Mouse (Mus musculus) hematopoietic stem cell, adult 5-6 weeks (primary cell): ENCODE results near the gene Il17a. TPM values are rescaled to one million over a fixed set of nuclear protein-coding genes. Genes with fewer than 3 reads are reported as not detected.
"Not testable (repeated sequence)": the region's sequence is repeated elsewhere in the genome, so short reads cannot be mapped to it uniquely, and the experiment has no call there.

ENCODE experiments used
- ATAC-seq, 2 experiments: fragments of 125-278 bp in 1 of 2; replicated peaks in 1 of 2; 2 replicates each; pipeline ENCODE4 v1.8.0; 2016 to 2017; ENCODE audit warnings: inconsistent platforms in 2 of 2, mild to moderate bottlenecking in 2 of 2, moderate number of reproducible peaks in 2 of 2, low read depth in 1 of 2, moderate TSS enrichment in 1 of 2; ENCODE audit not compliant: low FRiP score in 2 of 2, poor library complexity in 2 of 2, severe bottlenecking in 2 of 2, insufficient read depth in 1 of 2, low TSS enrichment in 1 of 2
- total RNA-seq: library from RNA; stranded (forward); fragments of 172-1452, 232-1000 nt; gene quantifications from 2 replicates; pipeline ENCODE4 v1.2.3, GENCODE M21; 2017

The Il17a gene
- total RNA-seq, 1 experiment from 2014 or later: not detected

GRCm38 (mm10) chr1:20774026-20774730 lies 43.5 kb downstream of the Il17a start:
- ATAC-seq: not testable (repeated sequence)

- ATAC-seq: no peak
Observed at GRCm38 (mm10) chr1:20778366-20778765, 47.7 kb downstream of the Il17a start.

Other genes starting within 250 kb of the Il17a start
- not detected in 2 replicates for gene Pkhd1, start 112.8 kb upstream of the Il17a start, total RNA-seq
- 0.75 TPM in 1 of 2 replicates, not detected in the other for gene Il17f, start 59.7 kb downstream of the Il17a start, total RNA-seq
- gene Mcm3, start 89.4 kb downstream of the Il17a start, total RNA-seq: 230 and 289 TPM in 2 replicates
- gene Paqr8, start 159.7 kb downstream of the Il17a start, total RNA-seq: 8.0 and 12.8 TPM in 2 replicates
- 0.79 TPM in 1 of 2 replicates, not detected in the other for gene Efhc1, start 220.7 kb downstream of the Il17a start, total RNA-seq